Mouse (Mus musculus) right cerebral cortex, postnatal 10 days (tissue): ENCODE results near the gene Sardh.
A peak's percentile ranks its signal among the peaks of the same experiment; 100 is the strongest.

Source experiments
- DNase-seq, 2 experiments: peaks; one replicate each; pipeline ENCODE4 v3.0.0; 2021; ENCODE audit warnings: low spot score in 2 of 2

Sardh gene

DNA sequence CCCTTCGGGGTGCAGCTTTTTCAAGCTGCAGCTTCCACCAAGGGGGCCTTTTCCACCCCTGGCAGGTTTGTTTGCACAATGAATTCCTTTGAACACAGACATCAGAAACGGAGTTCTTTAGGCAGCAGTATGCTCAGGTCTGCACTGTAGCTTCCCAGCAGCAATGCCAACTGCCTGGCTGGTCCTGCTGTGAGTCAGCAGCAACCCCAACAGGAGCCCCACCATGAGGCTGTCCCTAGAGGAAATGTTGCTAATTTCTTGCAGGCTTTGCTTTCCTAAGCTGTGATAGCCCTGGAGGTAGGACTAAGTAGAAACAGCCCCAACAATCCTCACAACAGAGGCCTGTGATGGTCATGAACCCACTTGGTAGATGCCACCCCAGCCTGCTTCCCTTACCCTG is 81.1 kb downstream of the Sardh start:
- no peak for DNase-seq

DNA sequence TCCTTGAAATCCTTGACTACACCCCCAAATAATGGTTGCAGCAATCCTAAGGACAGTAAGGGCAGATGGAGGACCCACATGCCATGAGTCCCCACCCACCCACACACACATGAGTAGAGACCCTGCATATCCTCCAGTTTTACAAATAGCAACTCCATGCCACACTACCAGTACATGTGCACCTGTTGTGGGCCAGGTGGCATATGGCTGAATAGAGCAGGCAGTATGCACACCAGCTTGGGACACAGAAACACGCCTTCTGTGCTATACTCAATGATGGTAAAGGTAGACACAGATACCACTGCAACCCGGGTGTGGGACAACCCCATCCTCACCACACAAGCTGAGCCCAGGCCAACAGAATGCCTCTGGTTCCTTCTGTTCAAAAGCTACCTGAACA is 82.1 kb downstream of the Sardh start:
- DNase-seq: peak; percentile 54 to 83

DNA sequence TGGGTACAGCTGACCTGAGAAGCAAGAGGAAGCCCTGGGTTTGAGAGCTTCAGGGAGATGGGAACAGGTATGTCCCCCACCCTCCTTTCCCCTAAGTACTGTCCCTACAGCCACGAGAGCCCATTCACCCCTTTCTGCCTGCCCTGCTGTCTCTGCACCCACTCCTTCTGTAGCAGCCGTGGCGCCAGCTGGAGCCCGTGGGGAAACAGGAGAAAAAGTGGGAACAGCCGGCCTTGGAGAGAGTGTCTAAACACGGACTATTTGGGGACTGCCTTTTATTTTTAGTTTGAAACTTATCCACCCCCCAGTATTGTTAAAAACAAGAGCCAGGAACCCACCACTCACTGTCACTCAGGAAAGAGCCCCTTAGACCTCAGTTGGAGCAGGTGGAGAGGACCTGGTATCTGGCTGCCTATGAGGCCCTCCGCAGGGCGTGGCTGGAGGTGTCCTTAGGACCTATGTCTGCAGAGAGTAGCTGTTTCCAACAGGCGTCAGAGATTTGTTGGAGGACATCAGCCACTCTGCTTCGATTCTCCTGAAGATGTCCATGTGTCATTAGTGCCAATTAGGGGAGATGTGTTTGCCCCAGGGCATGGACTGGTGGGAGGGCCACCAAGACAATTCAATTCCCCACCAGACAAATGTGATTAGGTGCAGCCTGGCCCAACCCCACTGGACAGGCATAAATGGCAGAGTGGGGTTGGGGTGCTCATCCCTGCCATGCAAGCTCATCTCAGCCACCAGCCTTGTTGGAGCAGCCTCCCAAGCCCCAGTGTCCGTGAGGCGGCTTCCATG is 83.1 kb downstream of the Sardh start, which contains the start of gene Dbh:
Gene Dbh, plus strand, starts transcription at position 438 of the 795 bp plus-strand sequence.
- peak; percentile 89 to 92 for DNase-seq

DNA sequence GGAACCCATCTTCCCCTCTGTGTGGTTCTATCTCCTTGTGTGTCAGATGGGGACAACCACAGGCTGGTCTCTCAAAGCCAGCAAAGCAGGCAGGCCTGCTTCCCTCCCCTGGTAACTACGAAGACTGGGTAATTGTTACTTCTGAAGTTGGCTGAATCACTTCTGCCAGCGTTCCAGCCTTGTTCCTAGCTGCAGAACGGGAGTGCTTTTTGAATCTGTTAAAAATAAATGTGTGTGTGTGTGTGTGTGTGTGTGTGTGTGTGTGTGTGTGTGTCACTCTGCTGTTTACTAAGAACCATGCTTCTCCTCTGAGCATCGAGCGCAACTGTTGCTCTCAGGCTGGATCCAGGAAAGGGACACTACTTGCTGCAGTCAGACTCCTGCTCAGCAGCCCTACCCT is 84.3 kb downstream of the Sardh start:
- peak; percentile 80 to 90 for DNase-seq

DNA sequence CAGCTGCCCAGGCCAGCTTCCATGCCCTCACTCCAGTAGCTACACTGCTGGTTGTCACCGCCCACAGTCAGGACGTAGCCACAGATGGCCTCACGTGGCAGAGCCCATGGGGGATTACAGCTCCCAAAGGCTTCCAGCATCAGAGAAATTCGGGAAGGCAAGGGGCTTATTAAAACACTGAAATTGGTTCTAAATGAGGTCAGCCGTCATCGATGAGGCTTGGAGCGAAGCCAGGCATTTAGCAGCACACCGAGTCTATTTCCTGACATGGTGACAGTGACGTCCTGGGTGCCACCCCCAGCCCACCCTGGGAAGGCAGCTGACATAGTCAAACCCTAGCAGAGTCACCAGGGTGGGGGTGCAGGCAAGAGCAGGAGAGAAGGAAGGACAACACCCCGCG is 85.5 kb downstream of the Sardh start:
- DNase-seq: peak; percentile 55 to 67

DNA sequence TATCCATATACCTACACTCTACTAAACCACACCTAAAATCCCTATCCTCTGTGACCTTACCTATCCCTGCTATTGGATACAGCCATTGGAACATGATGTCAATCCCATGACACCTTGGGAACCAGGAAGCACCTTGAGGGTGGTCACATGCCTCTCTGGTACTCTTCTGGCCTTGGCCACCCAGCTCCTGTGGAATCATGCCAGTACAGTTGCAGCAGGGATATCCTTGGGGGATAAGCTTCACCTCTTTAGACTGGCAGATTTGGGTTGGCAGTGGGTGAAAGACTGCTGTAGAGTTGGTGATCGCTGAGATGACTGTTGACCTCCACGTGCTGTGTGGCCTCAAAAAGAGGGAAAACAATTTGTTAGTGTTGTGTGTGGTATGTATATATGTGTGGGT is 86.6 kb downstream of the Sardh start:
- no peak for DNase-seq

DNA sequence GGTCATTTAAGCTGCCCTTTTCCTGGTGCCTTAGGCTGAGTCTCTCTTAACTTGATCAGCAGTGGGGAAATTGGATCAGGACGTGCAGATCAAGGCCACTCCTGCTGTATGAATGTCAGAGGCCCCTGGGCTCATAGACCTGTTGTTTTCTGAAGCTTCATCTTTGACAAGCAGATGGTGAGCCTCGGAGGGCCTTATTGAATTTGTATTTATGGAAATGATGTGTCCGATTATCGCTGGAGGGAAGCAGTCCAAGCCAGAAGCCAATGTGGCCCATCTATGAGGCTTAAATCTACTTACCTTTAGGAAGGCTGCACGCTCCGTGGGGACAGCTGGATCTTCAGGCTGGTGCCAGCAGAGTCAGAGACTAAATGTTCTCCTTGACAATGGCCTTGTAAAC is 91.5 kb downstream of the Sardh start:
- DNase-seq: peak in 1 of 2 experiments; percentile 23

DNA sequence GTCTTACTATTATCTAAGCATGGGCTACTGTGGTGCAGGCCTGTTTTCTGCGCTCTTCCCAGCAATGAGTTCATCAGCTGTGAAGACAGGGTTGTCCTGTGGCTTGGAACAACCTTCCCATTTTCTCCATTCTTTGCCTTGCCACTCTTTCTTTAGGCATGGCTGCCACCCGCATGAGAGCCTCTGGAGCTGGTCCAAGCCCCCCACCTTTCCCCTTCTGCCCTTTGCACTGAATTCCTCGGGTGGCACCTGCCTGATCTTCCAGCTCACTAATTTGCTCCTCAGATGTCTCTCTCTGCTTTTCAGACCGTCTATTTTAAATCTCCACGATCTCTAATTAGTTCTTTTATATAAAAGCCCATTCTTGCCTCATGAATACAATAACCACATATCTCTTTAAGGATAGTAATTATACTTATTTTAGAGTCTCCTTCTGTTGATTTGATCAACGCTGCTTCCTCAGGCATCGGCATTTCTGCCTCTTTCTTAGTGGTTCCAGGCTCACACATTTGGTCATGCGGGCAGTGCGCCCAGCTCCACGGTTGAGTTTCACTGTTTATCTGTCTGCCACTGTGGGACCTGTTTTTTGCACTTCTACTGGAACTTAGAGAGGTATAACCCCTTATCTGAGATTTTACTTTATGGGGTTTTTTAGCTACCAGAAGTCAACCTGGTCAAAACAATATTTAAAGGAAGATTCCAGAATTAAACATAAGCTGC is 93.5 kb downstream of the Sardh start:
- peak; percentile 52 to 64 for DNase-seq

DNA sequence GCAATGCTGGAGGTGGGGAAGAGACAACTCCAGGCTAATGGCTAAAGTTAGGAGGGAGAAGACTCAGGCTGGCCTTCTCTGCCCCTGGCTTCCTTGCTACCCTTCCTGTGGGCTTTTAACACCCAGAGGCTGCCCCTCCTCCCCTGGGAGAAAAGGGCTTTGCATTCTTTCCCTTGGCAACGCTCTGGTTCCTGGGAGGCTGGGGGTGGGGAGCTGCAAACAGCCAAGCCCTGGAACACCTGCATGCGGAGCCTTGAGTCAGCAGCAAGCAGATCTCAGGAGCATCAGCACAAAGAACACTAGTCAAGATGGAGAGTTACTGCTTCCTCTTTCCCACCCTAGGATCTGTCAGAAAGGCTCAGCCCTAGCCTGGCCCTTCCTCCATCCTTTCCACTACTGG is 98.7 kb downstream of the Sardh start:
- peak; percentile 47 to 55 for DNase-seq

DNA sequence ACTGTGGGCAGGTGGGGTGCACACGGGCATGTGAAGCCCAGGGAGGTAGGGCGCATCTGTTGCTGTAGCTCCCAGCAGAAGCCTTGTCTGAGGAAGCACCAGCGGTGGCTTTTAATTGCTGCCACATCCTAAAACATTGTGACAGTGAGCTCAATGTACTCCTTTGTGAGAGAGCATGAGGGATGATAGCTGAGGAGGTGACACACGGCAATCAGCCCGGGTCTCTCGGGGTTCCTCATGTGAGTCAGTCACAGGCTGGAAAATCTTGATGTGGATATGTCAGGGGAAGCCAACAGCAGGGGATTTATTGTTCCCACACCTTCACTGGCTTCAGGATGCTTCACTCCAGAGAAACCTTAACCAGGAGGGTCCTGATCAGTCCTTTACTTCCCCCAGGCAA is 101.3 kb downstream of the Sardh start:
- peak in 1 of 2 experiments; percentile 24 for DNase-seq

DNA sequence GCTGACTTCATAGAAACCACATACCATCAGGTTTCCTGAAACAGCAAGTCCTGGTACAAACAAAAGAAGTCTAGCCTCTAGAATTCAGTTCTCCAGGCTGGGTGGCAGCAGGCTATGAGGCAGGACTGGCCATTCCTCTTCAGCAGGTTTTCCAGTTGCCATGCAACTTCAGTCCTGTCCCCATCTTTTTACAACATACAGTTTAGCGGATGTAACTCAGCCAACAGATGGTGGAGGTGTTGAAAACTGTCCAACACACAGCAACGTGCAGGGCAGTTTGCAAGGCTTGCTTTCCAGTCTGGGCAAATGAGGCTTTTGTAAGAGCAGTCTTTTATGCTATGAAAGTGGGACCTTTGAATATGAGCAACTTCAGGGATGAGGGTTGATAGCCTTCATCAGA is 103.2 kb downstream of the Sardh start:
- DNase-seq: peak; percentile 67 to 78

DNA sequence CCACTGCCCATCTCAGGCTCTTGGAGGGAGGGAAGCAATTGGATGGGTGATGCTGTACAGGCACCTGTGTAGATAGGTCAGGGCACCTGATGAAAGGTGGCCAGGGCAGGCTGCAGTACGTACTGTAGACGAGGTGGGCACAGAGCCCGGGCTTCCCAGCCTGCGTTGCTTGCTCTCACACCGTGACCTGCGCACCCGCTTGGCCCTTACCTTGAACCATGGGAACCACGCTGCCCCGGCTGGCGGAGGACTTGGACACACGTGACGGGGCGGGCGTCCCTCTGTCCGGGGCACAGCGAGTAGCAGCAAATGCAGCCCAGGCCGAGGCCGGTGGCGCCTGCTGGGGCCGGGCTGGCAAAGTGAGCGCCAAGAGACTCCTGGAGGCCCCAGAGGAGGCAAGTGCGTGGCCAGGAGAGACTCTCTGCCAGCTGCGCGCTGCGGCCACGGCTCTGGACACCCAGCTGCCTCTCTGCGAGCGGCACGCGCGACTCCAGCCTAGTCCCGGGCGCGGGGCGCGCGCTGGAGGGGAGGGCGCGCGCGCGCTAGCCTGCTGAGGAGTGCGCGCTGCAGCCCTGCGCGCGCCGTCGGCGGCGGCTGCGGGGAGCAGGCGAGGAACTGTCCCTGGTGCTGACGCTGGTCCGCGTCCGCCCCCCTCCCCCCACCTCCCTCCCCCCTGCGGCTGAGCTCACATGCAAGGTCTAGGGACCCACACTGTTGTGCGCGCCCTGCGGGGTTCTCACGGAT is 106.0 kb downstream of the Sardh start, which contains the start of gene Fam163b:
Gene Fam163b, minus strand, starts transcription at position 542 of the 744 bp plus-strand sequence.
- peak; percentile 69 to 70 for DNase-seq
